Mouse (Mus musculus): ENCODE measurements around the gene Nck2. TPM values are rescaled to one million over a fixed set of nuclear protein-coding genes. Genes with fewer than 3 reads are reported as not detected.

The Nck2 gene
- 46.6 and 47.0 TPM in 2 replicates for polyA plus RNA-seq (2015; fragmentation: Nextera tagmentation; extraction: Ambion mirVana)

- Histone ChIP-seq H3K27me3 (no peaks in the 10 kb centered on the region), H3K9ac (peak within 1 kb of the TSS; percentile 97), H3K27ac (peak within 1 kb of the TSS; percentile 94), H3K4me2 (peak within 1 kb of the TSS; percentile 78), H3K9me3 (no peaks in the 10 kb centered on the region), H3K36me3 (no peaks in the 10 kb centered on the region), H3K4me1 (peaks cover 37% of the 10 kb centered on the region), H3K4me3 (peak within 1 kb of the TSS; percentile 90)
- no peak for ATAC-seq (ENCODE audit: insufficient number of reproducible peaks, insufficient read depth, low FRiP score, low TSS enrichment, low read depth)
- 14% methylated on average over 9 of the region's 9 CpGs for WGBS
Measured at GRCm38 (mm10) chr1:43444531-43444930, at the start of gene Nck2. Nck2 (plus strand) TSS chr1:43444579.

- Histone ChIP-seq H3K4me1 (peaks cover 17% of the 10 kb centered on the region), H3K36me3 (no peaks in the 10 kb centered on the region), H3K4me2 (no peak overlapping the region), H3K27ac (no peak overlapping the region), H3K4me3 (no peak overlapping the region), H3K9ac (no peak overlapping the region), H3K9me3 (no peaks in the 10 kb centered on the region), H3K27me3 (no peaks in the 10 kb centered on the region)
- 86% methylated on average over 2 of the region's 2 CpGs for WGBS
- ATAC-seq (ENCODE audit: insufficient number of reproducible peaks, insufficient read depth, low FRiP score, low TSS enrichment, low read depth) = no peak
Measured at GRCm38 (mm10) chr1:43395040-43395439, 49.3 kb upstream of the Nck2 start.

GRCm38 (mm10) chr1:43395799-43396198, 48.6 kb upstream of the Nck2 start:
- 72% methylated on average over 1 of the region's 1 CpGs for WGBS
- Histone ChIP-seq H3K27me3 (no peaks in the 10 kb centered on the region), H3K9me3 (no peaks in the 10 kb centered on the region), H3K4me3 (no peak overlapping the region), H3K9ac (no peak overlapping the region), H3K36me3 (no peaks in the 10 kb centered on the region), H3K4me1 (peaks cover 17% of the 10 kb centered on the region), H3K27ac (no peak overlapping the region), H3K4me2 (no peak overlapping the region)
- ATAC-seq (ENCODE audit: insufficient number of reproducible peaks, insufficient read depth, low FRiP score, low TSS enrichment, low read depth) = no peak

- Histone ChIP-seq H3K4me1 (peaks cover 17% of the 10 kb centered on the region), H3K9me3 (no peaks in the 10 kb centered on the region), H3K4me2 (no peak overlapping the region), H3K27me3 (no peaks in the 10 kb centered on the region), H3K4me3 (no peak overlapping the region), H3K36me3 (no peaks in the 10 kb centered on the region), H3K9ac (no peak overlapping the region), H3K27ac (no peak overlapping the region)
- no peak for ATAC-seq (ENCODE audit: insufficient number of reproducible peaks, insufficient read depth, low FRiP score, low TSS enrichment, low read depth)
- WGBS = 36% methylated on average over 5 of the region's 5 CpGs
Measured at GRCm38 (mm10) chr1:43396522-43396921, 47.9 kb upstream of the Nck2 start.

GRCm38 (mm10) chr1:43397096-43397495, 47.3 kb upstream of the Nck2 start:
- Histone ChIP-seq H3K27me3 (no peaks in the 10 kb centered on the region), H3K9ac (no peak overlapping the region), H3K4me3 (no peak overlapping the region), H3K4me1 (peaks cover 17% of the 10 kb centered on the region), H3K4me2 (no peak overlapping the region), H3K9me3 (no peaks in the 10 kb centered on the region), H3K36me3 (no peaks in the 10 kb centered on the region), H3K27ac (no peak overlapping the region)
- ATAC-seq (ENCODE audit: insufficient number of reproducible peaks, insufficient read depth, low FRiP score, low TSS enrichment, low read depth) = no peak
- WGBS = 97% methylated on average over 2 of the region's 2 CpGs

- no peak overlapping the region for H3K27ac ChIP-seq
- H3K4me3 ChIP-seq = no peak overlapping the region
- ATAC-seq (ENCODE audit: insufficient number of reproducible peaks, insufficient read depth, low FRiP score, low TSS enrichment, low read depth) = no peak
- H3K9ac ChIP-seq = no peak overlapping the region
- H3K4me2 ChIP-seq = no peak overlapping the region
- 77% methylated on average over 10 of the region's 10 CpGs for WGBS
- peaks cover 17% of the 10 kb centered on the region for H3K4me1 ChIP-seq
- no peaks in the 10 kb centered on the region for H3K36me3 ChIP-seq
- H3K9me3 ChIP-seq = no peaks in the 10 kb centered on the region
- H3K27me3 ChIP-seq = no peaks in the 10 kb centered on the region
Measured at GRCm38 (mm10) chr1:43398738-43399601, 45.4 kb upstream of the Nck2 start.

GRCm38 (mm10) chr1:43399602-43400216, 44.7 kb upstream of the Nck2 start:
- no peaks in the 10 kb centered on the region for H3K27me3 ChIP-seq
- H3K4me1 ChIP-seq = peaks cover 17% of the 10 kb centered on the region
- H3K9ac ChIP-seq = no peak overlapping the region
- WGBS = 71% methylated on average over 8 of the region's 8 CpGs
- H3K27ac ChIP-seq = no peak overlapping the region; the same call in 1 of the 2 replicates
- no peaks in the 10 kb centered on the region for H3K9me3 ChIP-seq
- ATAC-seq (ENCODE audit: insufficient number of reproducible peaks, insufficient read depth, low FRiP score, low TSS enrichment, low read depth) = no peak
- no peak overlapping the region for H3K4me3 ChIP-seq
- H3K4me2 ChIP-seq = no peak overlapping the region
- no peaks in the 10 kb centered on the region for H3K36me3 ChIP-seq

GRCm38 (mm10) chr1:43400655-43401054, 43.7 kb upstream of the Nck2 start:
- Histone ChIP-seq H3K4me2 (no peak overlapping the region), H3K4me1 (peaks cover 21% of the 10 kb centered on the region), H3K4me3 (no peak overlapping the region), H3K9me3 (no peaks in the 10 kb centered on the region), H3K27me3 (no peaks in the 10 kb centered on the region), H3K36me3 (no peaks in the 10 kb centered on the region), H3K27ac (no peak overlapping the region), H3K9ac (no peak overlapping the region)
- WGBS = 26% methylated on average over 3 of the region's 3 CpGs
- no peak; the same call in 1 of the 2 replicates for ATAC-seq (ENCODE audit: insufficient number of reproducible peaks, insufficient read depth, low FRiP score, low TSS enrichment, low read depth)

- no peak overlapping the region for H3K9ac ChIP-seq
- H3K9me3 ChIP-seq = no peaks in the 10 kb centered on the region
- H3K27ac ChIP-seq = no peak overlapping the region
- no peak overlapping the region for H3K4me3 ChIP-seq
- H3K27me3 ChIP-seq = no peaks in the 10 kb centered on the region
- H3K4me2 ChIP-seq = no peak overlapping the region
- H3K4me1 ChIP-seq = peaks cover 13% of the 10 kb centered on the region; the same call in 1 of the 2 replicates
- H3K36me3 ChIP-seq = no peaks in the 10 kb centered on the region
- ATAC-seq (ENCODE audit: insufficient number of reproducible peaks, insufficient read depth, low FRiP score, low TSS enrichment, low read depth) = no peak
Measured at GRCm38 (mm10) chr1:43403341-43403740, 41.0 kb upstream of the Nck2 start.

- ATAC-seq (ENCODE audit: insufficient number of reproducible peaks, insufficient read depth, low FRiP score, low TSS enrichment, low read depth) = no peak
- no peaks in the 10 kb centered on the region for H3K27me3 ChIP-seq
- H3K27ac ChIP-seq = no peak overlapping the region
- H3K4me2 ChIP-seq = no peak overlapping the region
- H3K9ac ChIP-seq = no peak overlapping the region
- H3K36me3 ChIP-seq = no peaks in the 10 kb centered on the region
- WGBS = 54% methylated on average over 9 of the region's 9 CpGs
- no peak overlapping the region for H3K4me3 ChIP-seq
- H3K9me3 ChIP-seq = no peaks in the 10 kb centered on the region
- H3K4me1 ChIP-seq = peaks cover 10% of the 10 kb centered on the region
Measured at GRCm38 (mm10) chr1:43404693-43405678, 39.4 kb upstream of the Nck2 start.

GRCm38 (mm10) chr1:43409019-43409418, 35.4 kb upstream of the Nck2 start:
- Histone ChIP-seq H3K9ac (no peak overlapping the region), H3K36me3 (no peaks in the 10 kb centered on the region), H3K4me2 (no peak overlapping the region), H3K4me1 (peaks cover 10% of the 10 kb centered on the region), H3K9me3 (no peaks in the 10 kb centered on the region), H3K27ac (no peak overlapping the region), H3K4me3 (no peak overlapping the region), H3K27me3 (no peaks in the 10 kb centered on the region)
- 38% methylated on average over 4 of the region's 4 CpGs for WGBS
- ATAC-seq (ENCODE audit: insufficient number of reproducible peaks, insufficient read depth, low FRiP score, low TSS enrichment, low read depth) = no peak

Measured in embryonic facial prominence, embryonic 13.5 days (tissue).